Mouse (Mus musculus) CH12.LX (cell line): ENCODE measurements at regions not wholly inside any gene's neighbourhood (a gene's known extent, or its start where the extent isn't known, plus 50 kb on each side); places are given as distances from the start of the nearest gene placed in this dataset.

Experiments
- CTCF ChIP-seq, 2 experiments: IDR thresholded peaks in 1 of 2; conservative IDR thresholded peaks in 1 of 2; 2 replicates each; pipeline ENCODE4 v1.5.1; 2011 to 2012; ENCODE audit warnings: low read depth in 2 of 2, low read length in 2 of 2, improper control_type of control experiment in 1 of 2, inconsistent platforms in 1 of 2, mild to moderate bottlenecking in 1 of 2, moderate library complexity in 1 of 2
- EP300 ChIP-seq: IDR thresholded peaks from 2 replicates; pipeline ENCODE4 v1.6.1; 2011; ENCODE audit warnings: low read length, improper control_type of control experiment
- GABPA ChIP-seq: IDR thresholded peaks from 2 replicates; pipeline ENCODE4 v1.6.1; 2012; ENCODE audit warnings: low read depth, low read length, improper control_type of control experiment, inconsistent platforms; ENCODE audit not compliant: insufficient replicate concordance
- MEF2A ChIP-seq: IDR thresholded peaks from 2 replicates; pipeline ENCODE4 v1.6.1; 2014; ENCODE audit warnings: low read depth, mild to moderate bottlenecking, inconsistent platforms, low read length, improper control_type of control experiment, borderline replicate concordance
- MYC ChIP-seq: IDR thresholded peaks from 2 replicates; pipeline ENCODE4 v1.6.1; 2011; ENCODE audit warnings: low read depth, mild to moderate bottlenecking, improper control_type of control experiment, low read length
- POLR2A ChIP-seq: IDR thresholded peaks from 2 replicates; pipeline ENCODE4 v1.6.1; 2011; ENCODE audit warnings: low read depth, mild to moderate bottlenecking, improper control_type of control experiment, low read length
- POLR2AphosphoS2 ChIP-seq: IDR thresholded peaks from 2 replicates; pipeline ENCODE4 v1.6.1; 2011; ENCODE audit warnings: low read depth, low read length, improper control_type of control experiment
- RCOR1 ChIP-seq: conservative IDR thresholded peaks from 2 replicates; pipeline ENCODE4 v1.6.1; 2012; ENCODE audit warnings: low read depth, mild to moderate bottlenecking, inconsistent platforms, low read length, improper control_type of control experiment
- SMC3 ChIP-seq: IDR thresholded peaks from 2 replicates; pipeline ENCODE4 v1.6.1; 2011; ENCODE audit warnings: low read depth, low read length, improper control_type of control experiment

- no peak for TF ChIP-seq POLR2A
- TF ChIP-seq RCOR1, result no peak
- no peak for TF ChIP-seq GABPA
- TF ChIP-seq POLR2AphosphoS2, result no peak
- TF ChIP-seq MEF2A, result no peak
- no peak for TF ChIP-seq CTCF (conservative IDR thresholded peaks at IDR 0.05 in 1 of 2, IDR thresholded peaks at IDR 0.05 in 1 of 2; ENCODE audit: low read depth in 2 of 2, low read length in 2 of 2)
- TF ChIP-seq MYC, result no peak
- no peak for TF ChIP-seq EP300
- no peak for TF ChIP-seq SMC3
Observed at GRCm38 (mm10) chr15:10106853-10107252, 70.2 kb upstream of the Prlr start.
